Mouse (Mus musculus): Measurements from ENCODE around the gene Nat8l. TPM values are rescaled to one million over a fixed set of nuclear protein-coding genes. Genes with fewer than 3 reads are reported as not detected.

The Nat8l gene
- polyA plus RNA-seq, 1 experiment from 2014 or later = 0.12 TPM

DNA sequence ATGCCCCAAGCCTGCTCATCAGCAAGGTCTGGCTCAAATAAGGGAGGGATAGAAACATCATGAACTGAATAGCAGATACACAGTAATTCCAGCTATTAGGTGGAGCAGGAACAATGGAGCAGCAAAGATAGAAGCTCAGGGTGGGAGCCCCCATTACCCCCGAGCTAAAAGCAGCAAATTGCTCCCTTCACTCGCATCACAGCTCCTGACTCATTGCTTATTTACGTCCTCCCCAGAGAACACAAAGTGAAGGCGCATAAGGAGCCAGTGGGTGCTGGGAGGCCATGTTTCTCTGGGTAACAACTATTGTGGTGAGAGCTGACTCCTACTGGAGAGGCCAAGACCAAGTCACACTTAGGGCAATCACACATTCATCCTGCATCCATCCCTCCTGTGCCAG lies 34.3 kb downstream of the Nat8l start:
- no peak overlapping the region for H3K9ac ChIP-seq (ENCODE audit: low read depth, low read length)
- no peaks in the 10 kb centered on the region for H3K36me3 ChIP-seq (ENCODE audit: control insufficient read depth, insufficient read depth)
- no peak overlapping the region for H3K27ac ChIP-seq (ENCODE audit: low read length)
- no peak for ATAC-seq (ENCODE audit: low read depth)
- no peaks in the 10 kb centered on the region for H3K27me3 ChIP-seq (ENCODE audit: control insufficient read depth, insufficient read depth, low read depth, low read length)
- no peaks in the 10 kb centered on the region for H3K9me3 ChIP-seq (replicated peaks; ENCODE audit: control insufficient read depth, low read length)
- no peak overlapping the region for H3K4me3 ChIP-seq (ENCODE audit: low read depth, low read length)
- no peaks in the 10 kb centered on the region for H3K4me1 ChIP-seq (ENCODE audit: control insufficient read depth, low read depth, low read length)
- 51% methylated on average over 4 of the region's 4 CpGs for WGBS (ENCODE audit: insufficient replicate concordance)
- H3K4me2 ChIP-seq (ENCODE audit: low read depth, low read length) = no peak overlapping the region

DNA sequence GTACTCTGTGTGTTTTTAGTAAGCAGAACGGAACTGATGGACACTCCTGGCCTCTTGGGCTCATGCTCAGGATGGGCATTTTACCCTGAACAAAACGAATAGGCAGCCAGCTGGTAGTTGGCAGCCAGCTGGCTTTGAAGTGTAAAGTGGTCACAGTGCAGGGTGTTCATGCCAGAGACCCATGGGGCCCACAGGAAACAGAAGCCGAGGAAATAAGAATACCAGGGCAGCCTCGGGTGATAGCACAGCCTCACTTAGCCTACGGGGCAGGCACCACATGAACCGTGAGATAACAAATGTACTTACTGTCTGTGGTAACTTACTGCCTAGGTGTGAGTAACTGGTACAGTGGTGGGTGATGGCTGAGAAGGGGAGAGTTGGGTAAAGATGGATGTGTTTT lies 35.2 kb downstream of the Nat8l start:
- no peak overlapping the region for H3K9ac ChIP-seq (ENCODE audit: low read depth, low read length)
- H3K27ac ChIP-seq (ENCODE audit: low read length) = no peak overlapping the region
- H3K4me2 ChIP-seq (ENCODE audit: low read depth, low read length) = no peak overlapping the region
- H3K4me1 ChIP-seq (ENCODE audit: control insufficient read depth, low read depth, low read length) = no peaks in the 10 kb centered on the region
- no peak overlapping the region for H3K4me3 ChIP-seq (ENCODE audit: low read depth, low read length)
- 28% methylated on average over 6 of the region's 6 CpGs for WGBS (ENCODE audit: insufficient replicate concordance)
- no peak for ATAC-seq (ENCODE audit: low read depth)
- no peaks in the 10 kb centered on the region for H3K9me3 ChIP-seq (replicated peaks; ENCODE audit: control insufficient read depth, low read length)
- H3K36me3 ChIP-seq (ENCODE audit: control insufficient read depth, insufficient read depth) = no peaks in the 10 kb centered on the region
- H3K27me3 ChIP-seq (ENCODE audit: control insufficient read depth, insufficient read depth, low read depth, low read length) = no peaks in the 10 kb centered on the region

GRCm38 (mm10) chr5:34032520-34032919 lies 36.7 kb downstream of the Nat8l start:
- no peak overlapping the region for H3K4me2 ChIP-seq (ENCODE audit: low read depth, low read length)
- no peak overlapping the region for H3K4me3 ChIP-seq (ENCODE audit: low read depth, low read length)
- no peak overlapping the region for H3K9ac ChIP-seq (ENCODE audit: low read depth, low read length)
- no peaks in the 10 kb centered on the region for H3K27me3 ChIP-seq (ENCODE audit: control insufficient read depth, insufficient read depth, low read depth, low read length)
- H3K9me3 ChIP-seq (replicated peaks; ENCODE audit: control insufficient read depth, low read length) = no peaks in the 10 kb centered on the region
- H3K36me3 ChIP-seq (ENCODE audit: control insufficient read depth, insufficient read depth) = no peaks in the 10 kb centered on the region
- WGBS (ENCODE audit: insufficient replicate concordance) = 44% methylated on average over 3 of the region's 3 CpGs
- no peak overlapping the region for H3K27ac ChIP-seq (ENCODE audit: low read length)
- no peak for ATAC-seq (ENCODE audit: low read depth)
- H3K4me1 ChIP-seq (ENCODE audit: control insufficient read depth, low read depth, low read length) = no peaks in the 10 kb centered on the region

Other genes starting within 250 kb of the Nat8l start
- 12.9 and 14.7 TPM in 2 replicates for gene Letm1, start 213.2 kb upstream of the Nat8l start, polyA plus RNA-seq (2015; fragmentation: Nextera tagmentation; extraction: Ambion mirVana)
- gene Nsd2, start 175.3 kb upstream of the Nat8l start, polyA plus RNA-seq (2015; fragmentation: Nextera tagmentation; extraction: Ambion mirVana) = 17.1 and 20.2 TPM in 2 replicates
- 22.4 and 23.0 TPM in 2 replicates for gene Nelfa, start 59.6 kb upstream of the Nat8l start, polyA plus RNA-seq (2015; fragmentation: Nextera tagmentation; extraction: Ambion mirVana)
- 3.4 and 4.6 TPM in 2 replicates for gene Gm1673, start 12.6 kb upstream of the Nat8l start, polyA plus RNA-seq (2015; fragmentation: Nextera tagmentation; extraction: Ambion mirVana)
- gene Poln, start 173.5 kb downstream of the Nat8l start, polyA plus RNA-seq (2015; fragmentation: Nextera tagmentation; extraction: Ambion mirVana) = 0.48 and 0.71 TPM in 2 replicates
- gene Haus3, start 173.5 kb downstream of the Nat8l start, polyA plus RNA-seq (2015; fragmentation: Nextera tagmentation; extraction: Ambion mirVana) = 19.8 and 21.9 TPM in 2 replicates
- gene Mxd4, start 191.7 kb downstream of the Nat8l start, polyA plus RNA-seq (2015; fragmentation: Nextera tagmentation; extraction: Ambion mirVana) = 6.6 and 7.6 TPM in 2 replicates